Mouse (Mus musculus) CH12F3 (cell line): ENCODE data around the gene Lingo1.

Experiments
- in situ Hi-C: fragments of 300-500 bp; cut with MboI; formaldehyde crosslinking; loops from 2 replicates; pipeline ENCODE4 v1.14.3; 2020; ENCODE audit warnings: low sequenced_read_pairs

Lingo1 gene

DNA sequence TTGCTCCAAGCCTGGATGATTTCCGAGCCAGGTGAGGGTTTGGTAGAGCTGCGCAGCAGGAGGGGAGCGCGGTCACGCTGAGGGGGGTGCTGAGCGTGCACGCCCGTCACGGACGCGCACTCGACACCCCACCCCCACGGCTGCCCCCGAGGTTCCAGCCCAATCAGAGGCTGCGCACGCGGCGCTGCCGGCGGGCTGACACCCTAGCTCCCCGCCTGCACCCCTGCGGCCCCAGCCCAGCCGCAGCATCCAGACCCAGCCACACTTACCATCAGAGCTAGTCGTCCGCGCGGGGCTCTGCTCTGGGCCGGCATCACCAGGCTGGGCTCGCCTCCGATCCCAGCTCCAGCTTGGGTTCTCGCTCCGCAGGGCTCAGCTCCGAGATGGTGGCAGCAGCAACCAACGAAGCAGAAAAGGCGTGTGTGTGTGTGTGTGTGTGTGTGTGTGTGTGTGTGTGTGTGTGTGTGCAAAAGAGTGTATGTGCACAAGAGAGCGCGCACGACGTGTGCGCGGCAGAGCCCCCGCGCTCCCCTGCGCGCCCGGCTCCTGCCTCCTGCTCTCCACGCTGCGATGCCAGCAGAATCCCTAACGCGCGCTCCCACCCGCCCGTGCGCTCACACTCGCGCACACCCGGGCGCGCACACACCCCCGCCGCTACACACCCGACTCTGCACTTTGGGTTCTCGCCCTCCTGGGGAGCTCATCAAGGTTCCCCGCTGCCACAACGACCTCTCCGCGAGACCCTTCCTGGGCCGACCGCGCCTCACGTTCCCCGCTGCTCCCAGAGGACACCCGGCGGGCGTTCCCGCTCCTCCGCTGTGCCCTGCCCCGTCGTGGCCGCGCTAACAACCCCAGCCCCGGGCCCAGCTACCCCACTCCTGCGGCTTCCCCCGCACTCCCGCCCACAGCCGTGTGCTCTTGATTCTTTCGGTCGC is at the start of gene Lingo1:
TSS of gene Lingo1 (minus strand) at position 748 of the 935 bp plus-strand sequence.
- in situ Hi-C loops, result no loop called here

DNA sequence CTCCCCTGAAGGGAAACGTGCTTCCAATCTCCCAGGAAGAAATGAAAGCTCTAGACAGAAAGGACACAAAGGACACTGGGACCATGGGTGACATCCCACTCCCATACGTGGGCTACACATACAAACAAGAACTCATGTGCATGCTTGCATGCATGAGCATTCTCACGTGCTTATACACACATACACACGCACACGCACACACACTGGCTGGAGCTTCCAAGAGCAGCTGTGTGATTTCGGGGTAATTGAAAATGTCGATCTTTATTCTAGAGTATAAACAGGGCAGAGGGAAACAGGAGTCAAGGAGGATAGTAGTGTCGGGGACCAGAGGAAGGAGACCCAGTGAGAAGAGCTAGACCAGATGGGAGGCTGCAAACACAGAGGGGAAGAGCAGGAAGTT is 48.4 kb upstream of the Lingo1 start:
- in situ Hi-C loops, result no loop called here

DNA sequence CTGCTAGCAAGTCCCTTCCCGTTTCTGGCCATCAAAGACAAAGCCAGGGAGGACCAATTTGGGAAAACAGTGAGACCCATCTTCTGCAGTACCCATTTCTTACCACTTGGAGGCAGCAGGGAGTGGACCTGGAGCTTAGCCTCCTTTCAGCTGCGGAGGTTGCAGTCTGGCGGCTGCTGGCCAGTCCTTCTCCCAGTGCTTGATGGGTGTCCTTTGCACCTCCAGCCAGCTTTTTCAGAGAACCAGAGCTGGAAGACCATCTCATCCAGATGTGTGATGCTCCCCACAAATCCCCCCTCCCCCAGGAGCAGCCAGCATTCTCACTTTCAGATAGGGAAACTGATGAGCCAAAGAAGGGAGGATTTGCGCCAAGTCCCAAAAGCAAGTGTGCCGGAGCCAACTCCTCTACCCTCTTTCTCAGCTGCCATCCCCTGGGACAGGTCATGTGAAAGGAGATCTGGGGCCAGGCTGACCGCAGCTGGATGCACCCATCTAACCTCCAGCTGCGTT is 47.5 kb upstream of the Lingo1 start:
- in situ Hi-C loops, result no loop called here

DNA sequence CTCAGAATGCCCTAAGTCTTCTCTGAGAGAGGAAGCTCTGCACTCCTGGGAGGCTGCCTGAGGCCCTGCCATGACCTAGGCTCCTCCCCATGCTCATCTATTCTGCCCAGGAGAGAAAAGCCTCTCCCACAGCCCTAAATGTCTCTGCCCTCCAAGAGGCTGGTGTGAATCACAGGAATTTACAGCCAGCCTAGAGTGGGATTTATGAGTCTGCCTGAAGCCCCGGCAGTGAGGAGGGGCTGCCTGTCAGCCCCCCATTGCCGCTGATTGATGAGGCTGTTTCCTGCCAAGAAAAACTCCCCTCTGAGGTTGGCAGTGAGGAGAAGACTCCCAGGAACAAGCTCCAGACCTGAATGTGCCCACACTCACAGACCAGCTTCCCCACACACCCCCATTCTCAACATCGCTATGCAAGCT is 46.0 kb upstream of the Lingo1 start:
- in situ Hi-C loops, result no loop called here

DNA sequence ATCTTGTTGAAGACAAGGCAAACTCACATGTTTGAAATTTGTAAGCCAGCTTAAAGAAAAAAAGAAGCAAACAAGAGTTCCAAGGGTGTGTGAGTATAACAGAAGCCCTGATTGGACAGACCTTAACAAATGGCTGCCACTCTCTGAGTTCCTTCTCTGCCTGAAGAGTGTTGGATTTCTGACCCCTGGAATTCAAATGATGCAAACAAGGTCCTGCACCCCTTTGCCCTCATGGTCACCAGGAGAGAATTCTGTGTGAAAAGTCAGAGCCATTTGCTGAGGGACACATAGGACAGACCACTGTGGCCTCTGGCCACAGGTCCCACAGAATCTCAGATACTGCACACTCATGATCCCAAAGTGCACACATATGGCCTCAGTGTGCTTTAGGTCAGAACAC is 45.6 kb upstream of the Lingo1 start:
- in situ Hi-C loops, result no loop called here

DNA sequence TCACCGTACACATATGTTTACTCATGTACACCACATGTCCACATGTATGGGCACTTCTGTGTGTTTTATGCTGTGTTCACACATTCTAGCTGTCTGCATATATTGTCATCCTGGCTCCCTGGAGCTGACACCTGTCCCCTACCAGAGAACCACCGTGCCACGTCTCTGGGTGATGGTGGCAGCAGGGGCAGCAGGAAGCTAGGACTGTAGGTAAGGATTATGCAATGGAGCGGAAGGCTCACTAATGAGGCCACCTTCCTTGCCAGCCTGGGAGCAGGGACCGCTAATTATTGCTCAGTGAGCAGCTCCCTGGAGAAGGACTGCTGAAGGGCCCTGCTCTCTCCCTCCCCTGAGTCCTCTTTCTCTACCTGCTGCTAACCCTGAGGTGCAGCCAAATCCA is 44.5 kb upstream of the Lingo1 start:
- in situ Hi-C loops, result no loop called here

DNA sequence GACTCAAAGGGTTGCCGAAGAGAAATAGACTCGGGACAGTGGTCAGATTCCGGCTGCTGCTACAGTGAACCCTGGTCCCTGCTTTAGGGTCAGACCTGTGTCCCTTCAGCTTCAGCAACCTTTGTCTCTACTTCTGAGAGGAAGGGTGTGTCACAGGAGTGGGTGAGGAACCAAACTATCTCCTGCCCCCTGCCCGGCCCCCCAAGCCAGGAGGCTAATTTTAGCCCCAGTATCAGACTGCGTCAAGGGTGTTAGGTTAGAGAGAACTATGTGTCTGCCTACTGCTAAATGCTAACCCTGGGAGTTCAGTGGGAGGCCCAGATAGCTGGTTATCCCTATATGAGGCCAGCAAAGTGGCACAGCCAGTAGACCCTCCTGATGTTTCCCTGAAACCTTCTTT is 38.9 kb upstream of the Lingo1 start:
- in situ Hi-C loops, result no loop called here

DNA sequence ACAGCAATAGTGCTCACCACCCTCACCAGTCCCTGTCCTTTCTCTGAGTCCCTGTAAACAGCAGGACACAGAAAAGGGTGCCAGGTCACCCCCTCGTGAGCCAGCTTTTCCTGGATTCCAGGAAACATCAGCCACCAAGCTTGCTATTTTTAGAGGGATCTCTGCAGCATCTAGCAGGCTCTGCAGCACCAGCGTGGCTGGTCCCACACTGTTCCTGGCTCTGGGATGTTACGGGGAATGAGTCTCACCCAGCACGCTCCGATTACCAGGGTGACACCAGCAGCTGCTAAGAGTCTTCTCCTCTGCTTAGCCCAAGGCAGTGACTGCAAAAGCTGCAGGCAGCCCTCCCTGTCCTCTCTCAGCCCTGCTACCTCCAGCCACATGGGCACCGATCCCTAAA is 36.6 kb upstream of the Lingo1 start:
- in situ Hi-C loops, result no loop called here

DNA sequence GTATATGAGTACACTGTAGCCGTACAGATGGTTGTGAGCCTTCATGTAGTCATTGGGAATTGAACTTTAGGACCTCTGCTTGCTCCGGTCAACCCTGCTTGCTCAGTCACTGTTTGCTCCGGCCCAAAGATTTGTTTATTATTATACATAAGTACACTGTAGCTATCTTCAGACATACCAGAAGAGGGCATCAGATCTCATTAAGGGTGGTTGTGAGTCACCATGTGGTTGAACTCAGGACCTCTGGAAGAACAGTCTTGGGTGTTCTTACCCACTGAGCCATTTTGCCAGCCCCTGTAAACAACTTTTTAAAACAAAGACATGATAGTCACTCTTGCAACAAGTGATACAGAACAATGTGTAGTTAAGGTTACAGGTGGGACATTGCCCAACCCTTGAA is 35.6 kb upstream of the Lingo1 start:
- in situ Hi-C loops, result no loop called here

DNA sequence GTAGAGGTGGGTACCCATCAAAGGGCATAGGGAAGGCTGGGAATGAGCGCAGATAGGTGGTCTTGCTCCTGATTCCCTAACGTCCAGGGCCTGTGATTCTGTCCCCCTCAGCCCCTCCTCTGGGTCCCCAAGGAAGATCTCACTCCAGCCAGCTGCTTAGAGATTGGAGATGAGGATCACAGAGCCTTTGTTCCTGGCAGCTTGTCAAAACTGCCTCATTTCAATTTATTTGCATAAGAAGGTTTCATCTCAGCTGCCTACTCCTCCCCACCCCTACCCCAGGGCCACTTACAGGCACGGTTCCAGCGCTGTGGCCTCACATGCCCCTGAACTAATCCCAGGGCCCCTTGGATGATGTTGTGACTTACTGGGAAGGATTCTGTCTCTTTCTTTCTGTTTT is 33.9 kb upstream of the Lingo1 start:
- in situ Hi-C loops, result no loop called here

DNA sequence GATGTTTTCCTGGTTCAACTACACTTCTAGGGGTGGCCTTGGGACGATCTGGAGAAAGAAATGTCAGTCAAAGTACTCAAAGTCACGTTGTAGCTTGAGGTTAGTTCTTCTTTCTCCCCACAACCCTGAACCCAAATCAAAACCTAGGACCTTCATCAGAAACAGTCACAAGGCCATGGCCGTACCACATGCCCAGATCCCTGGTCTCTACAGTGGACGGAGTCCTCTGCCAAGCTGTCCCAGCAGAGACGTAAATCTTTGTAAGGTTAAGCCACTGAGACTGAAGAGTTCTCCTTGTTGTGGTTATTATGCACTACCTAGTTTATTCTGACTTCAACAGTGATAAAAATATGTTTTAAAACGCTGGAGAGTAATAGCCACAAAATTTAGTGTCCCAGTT is 32.6 kb upstream of the Lingo1 start:
- in situ Hi-C loops, result no loop called here

DNA sequence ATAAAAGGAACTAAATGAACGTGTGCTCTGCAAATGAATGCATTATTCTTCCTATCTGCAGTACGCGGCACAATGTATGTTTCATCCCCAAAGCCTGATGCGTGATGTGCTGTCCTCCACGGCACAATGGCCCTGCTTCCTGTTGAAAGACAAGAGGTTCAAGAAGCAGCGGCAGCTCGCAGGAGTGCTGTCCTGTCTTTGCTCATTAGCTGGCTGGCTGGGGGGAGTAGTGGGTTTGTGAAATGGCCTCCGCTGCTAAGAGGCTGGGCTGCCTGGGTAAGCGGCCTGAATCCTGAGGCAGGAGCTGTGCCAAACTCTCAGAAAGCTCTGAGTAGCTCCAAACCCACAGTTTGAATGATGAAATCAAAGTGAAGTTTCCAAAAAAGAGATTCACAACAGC is 31.9 kb upstream of the Lingo1 start:
- in situ Hi-C loops, result no loop called here

DNA sequence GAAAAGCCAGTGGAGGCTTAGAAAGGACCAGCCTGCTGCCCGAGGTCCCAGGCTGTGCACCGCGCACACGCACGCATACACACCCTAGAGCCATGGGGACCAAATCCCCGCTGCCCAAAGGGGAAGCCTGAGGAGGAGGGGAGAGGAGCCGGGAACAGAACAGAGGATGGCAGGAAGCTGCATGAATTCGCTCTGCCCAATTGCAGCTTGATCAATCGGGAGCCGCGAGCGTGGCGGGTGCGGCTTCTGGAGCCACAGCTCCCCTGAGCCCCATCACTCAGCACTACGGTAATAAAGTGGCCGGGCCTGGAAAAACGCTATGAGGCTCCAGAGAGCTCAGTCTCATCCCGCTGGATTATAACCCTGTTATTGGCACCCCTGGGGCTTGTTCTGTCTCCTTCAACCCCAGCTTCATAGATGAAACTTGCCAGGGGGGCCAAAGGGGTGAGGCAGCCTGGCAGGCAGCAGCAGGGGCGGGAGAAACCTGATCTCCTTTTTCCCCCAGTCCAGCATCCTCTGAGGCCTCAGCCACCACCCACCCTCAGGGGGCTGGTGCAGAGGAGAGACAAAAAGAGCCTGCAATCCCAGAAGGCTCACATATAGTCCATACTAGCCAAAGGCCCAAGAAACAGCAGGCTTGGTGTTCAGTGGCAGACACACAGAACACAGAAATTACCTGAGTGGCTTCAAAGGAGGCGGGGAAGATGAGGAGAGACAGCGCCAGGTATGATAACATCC is 29.4 kb upstream of the Lingo1 start:
- in situ Hi-C loops, result no loop called here

DNA sequence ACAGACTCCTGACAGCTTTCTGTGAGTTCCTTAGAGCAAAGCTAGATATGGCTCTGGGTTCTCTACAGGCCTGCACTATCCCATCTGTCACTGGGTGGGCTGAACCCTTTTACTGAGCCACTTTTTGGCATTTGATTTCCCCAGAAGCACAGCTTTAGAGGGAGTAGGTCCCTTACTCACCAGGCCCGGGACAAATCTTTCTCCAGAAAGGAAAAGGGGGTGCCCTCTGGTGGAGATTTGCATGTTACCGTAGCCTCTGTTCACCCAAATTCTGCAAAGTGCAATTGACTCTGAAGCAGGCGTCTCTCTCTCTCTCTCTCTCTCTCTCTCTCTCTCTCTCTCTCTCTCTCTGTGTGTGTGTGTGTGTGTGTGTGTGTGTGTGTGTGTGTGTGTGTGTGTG is 28.6 kb upstream of the Lingo1 start:
- in situ Hi-C loops, result no loop called here

DNA sequence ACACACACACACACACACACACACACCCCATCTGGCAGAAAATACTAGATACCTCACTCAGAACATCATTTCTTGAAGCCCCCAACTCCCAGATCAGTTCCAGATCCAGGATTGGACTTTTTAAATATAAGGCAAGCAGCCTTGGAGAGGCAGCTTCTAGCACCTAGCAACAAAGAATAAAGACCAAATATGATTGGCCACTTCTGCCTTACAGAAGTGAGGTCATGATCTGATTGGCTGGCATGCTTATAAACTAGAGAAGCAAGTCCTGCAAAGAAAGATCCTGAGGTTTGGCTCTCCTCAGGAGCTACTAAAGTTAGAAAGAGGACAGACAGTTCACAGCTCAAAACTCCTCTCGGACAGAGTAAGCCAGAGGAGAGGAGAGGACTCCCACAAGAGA is 14.6 kb upstream of the Lingo1 start:
- in situ Hi-C loops, result no loop called here

DNA sequence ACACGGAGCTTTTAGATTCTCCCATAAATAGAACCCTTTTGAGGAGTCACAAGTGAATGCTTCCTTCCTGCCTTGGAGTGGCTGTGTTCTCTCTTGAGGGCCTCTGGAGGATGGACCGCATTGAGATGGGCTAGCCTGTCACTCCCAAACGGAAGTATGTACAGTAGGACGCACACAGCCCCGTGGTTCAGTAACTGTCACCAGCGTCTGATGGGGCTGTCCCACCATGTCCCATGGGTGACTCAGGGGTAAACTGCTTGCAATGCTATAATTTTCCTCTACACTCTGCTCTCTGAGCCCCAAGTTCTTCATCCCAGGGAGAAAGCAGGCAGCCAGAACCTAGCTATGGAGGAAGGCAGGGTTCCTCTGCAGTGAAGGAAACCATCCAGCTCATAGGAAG is 11.7 kb upstream of the Lingo1 start:
- in situ Hi-C loops, result no loop called here

DNA sequence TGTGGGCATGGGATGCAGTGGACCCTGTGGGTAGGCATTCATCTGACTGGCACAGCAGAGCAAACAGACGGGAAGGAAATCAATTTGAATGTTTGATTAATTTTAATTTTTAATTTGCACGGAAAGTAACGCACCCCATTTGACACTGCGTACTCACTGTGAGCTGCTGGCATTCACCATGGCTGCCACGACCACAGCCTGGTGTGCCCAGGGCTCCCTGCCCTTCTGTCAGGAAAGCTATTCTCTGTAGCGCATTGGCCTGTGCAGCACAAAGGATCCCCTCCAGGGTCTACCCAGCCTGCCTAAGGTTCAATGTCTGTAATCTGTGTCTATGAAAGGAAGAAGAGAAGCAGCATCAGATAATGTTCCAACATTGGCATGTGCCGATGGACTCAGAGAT is 6.9 kb upstream of the Lingo1 start:
- in situ Hi-C loops, result no loop called here

DNA sequence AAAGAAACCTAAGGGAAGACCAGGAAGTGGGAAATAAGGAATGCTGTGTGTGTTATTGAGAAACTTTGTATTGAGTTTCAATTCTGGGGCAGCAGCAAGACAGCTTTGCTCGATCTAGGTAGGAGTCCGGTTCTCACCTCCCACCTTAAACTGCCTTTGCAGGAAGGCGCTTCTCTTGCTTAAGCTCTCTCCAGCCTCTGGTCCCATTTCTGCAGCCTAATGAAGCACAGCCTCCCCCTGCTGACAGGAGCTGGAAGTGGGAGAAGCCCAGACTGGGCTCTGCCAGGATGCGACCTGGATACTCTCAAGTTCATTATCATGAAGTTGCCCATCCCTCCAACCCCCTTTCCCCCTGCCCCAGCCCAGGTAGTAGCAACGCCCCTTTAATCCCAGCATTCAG is 1.6 kb upstream of the Lingo1 start:
- in situ Hi-C loops, result no loop called here

DNA sequence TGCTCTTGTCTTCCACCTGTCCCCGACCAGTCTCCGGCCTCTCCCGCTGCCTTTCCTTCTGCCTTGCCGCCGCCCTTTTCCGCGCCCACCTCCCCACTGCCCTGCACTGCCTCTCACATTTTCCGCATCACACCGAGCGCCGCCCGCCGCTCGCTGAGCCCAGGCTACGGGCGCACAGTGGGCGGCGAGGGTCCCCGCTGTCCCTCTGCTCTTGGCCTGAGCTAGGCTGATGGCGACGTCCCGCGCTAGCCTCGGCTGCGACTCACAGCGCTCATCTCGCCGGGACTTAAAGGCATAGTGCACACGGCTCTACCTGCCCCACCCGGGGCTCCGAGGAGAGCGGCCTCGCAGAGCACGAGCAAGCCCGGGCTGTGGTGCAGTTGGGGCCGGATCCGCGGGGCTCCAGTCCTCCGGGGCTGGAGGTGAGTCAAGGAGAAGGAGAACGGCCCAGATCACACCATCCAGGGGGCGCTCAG is 426 bp upstream of the Lingo1 start:
- in situ Hi-C loops, result no loop called here

DNA sequence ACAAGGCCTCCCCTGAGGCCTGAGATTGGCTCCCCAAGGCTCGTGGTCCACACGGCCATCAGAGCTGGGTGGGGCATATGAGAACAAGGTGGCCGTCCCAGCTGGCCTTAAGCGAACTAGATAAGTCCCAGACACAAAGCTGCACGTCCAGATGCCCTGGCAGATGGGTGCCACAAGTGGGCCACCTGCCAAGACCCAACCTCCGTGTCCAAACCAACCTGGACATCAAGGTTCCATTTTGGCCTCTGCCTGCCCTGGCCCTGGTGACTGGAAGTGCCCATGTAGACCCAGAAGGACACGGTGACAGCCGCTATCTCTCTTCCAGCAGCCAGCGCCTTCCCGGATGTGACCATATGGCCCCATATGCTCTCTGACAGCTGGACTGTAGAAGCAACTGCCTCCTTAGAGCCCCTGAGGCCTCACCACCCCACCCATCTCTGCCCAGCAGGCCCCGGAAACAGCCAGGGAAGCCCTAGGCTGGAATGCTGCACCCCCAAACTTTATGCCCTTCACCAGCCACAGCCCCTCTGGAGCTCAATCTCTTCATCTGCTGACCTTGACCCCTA is 4.5 kb downstream of the Lingo1 start:
- in situ Hi-C loops, result no loop called here

DNA sequence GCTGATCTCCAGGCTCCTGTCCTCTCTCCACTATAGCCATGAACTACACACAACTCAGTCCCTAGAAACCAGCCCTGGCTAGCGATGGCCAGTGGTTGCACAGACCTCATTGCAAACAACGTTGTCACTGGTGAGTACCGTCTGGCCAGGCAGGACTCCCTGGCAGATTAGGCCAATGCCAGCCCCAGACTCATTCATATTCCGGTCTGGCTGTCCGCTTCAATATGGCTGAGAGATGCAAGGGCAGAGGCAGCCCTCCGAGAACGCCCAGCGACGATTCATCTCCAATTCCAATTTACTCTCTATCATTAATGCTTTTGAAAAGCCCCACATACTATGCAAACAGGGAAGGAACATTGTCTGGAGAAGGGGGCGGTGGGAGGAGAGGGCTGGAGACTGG is 11.7 kb downstream of the Lingo1 start:
- in situ Hi-C loops, result no loop called here
